Mouse (Mus musculus) liver, postnatal 0 days (tissue): ENCODE results near the gene Ctf2. TPM values are rescaled to one million over a fixed set of nuclear protein-coding genes. Genes with fewer than 3 reads are reported as not detected.

ENCODE experiments used
- ATAC-seq: fragments of 200-750 bp; cut with Nextera tagmentation; 2 replicates; pipeline ENCODE4 v1.8.0; 2017; ENCODE audit warnings: mild to moderate bottlenecking, moderate library complexity
- DNase-seq: peaks from one replicate; pipeline ENCODE4 v3.0.0-alpha.2; 2016
- H3K27ac ChIP-seq: fragments of 300-500 bp; sonication (generic); 2 replicates; pipeline ENCODE4 v1.5.1; 2014; ENCODE audit warnings: antibody characterized with exemption, moderate library complexity, mild to moderate bottlenecking, low read depth
- H3K27me3 ChIP-seq: fragments of 300-500 bp; sonication (generic); 2 replicates; pipeline ENCODE4 v1.6.1; 2014; ENCODE audit warnings: low read length, control low read depth, mixed read lengths; ENCODE audit not compliant: insufficient read depth
- H3K36me3 ChIP-seq: fragments of 300-500 bp; sonication (generic); replicated peaks from 2 replicates; pipeline ENCODE4 v1.6.1; 2014; ENCODE audit warnings: mild to moderate bottlenecking, control low read depth, low read length, moderate library complexity, mixed read lengths; ENCODE audit not compliant: insufficient read depth
- H3K4me1 ChIP-seq: fragments of 300-500 bp; sonication (generic); 2 replicates; pipeline ENCODE4 v1.6.1; 2014; ENCODE audit warnings: antibody characterized with exemption, mild to moderate bottlenecking, control low read depth; ENCODE audit not compliant: insufficient read depth
- H3K4me2 ChIP-seq: fragments of 300-500 bp; sonication (generic); 2 replicates; pipeline ENCODE4 v1.6.1; 2014; ENCODE audit warnings: low read depth, mild to moderate bottlenecking, low read length, moderate library complexity, mixed read lengths
- H3K4me3 ChIP-seq: fragments of 300-500 bp; sonication (generic); 2 replicates; pipeline ENCODE4 v1.5.1; 2014; ENCODE audit warnings: low read depth, low read length
- H3K9ac ChIP-seq: fragments of 300-500 bp; sonication (generic); replicated peaks from 2 replicates; pipeline ENCODE4 v1.6.1; 2014; ENCODE audit warnings: mild to moderate bottlenecking, moderate library complexity
- H3K9me3 ChIP-seq: fragments of 300-500 bp; sonication (generic); 2 replicates; pipeline ENCODE4 v1.6.1; 2016; ENCODE audit warnings: mild to moderate bottlenecking, control low read depth, low read length, mixed read lengths
- CTCF ChIP-seq: sonication (generic); IDR thresholded peaks from 2 replicates; pipeline ENCODE4 v1.5.1; 2016; ENCODE audit warnings: antibody characterized with exemption, low read depth
- EP300 ChIP-seq: IDR thresholded peaks from 2 replicates; pipeline ENCODE4 v1.6.1; 2016; ENCODE audit warnings: antibody characterized with exemption, low read depth, mild to moderate bottlenecking
- WGBS: fragments of 180-500 bp; shearing (Covaris S2); extraction: QIAGEN DNeasy Blood & Tissue Kit; methylation state at CpG from one replicate; pipeline ENCODE4 v1.1.7; 2014; ENCODE audit not compliant: insufficient replicate concordance; 5-methylcytosine and 5-hydroxymethylcytosine counted together
- microRNA counts: library from miRNA; unstranded; fragments of <30 nt; microRNA quantifications from one replicate; lab custom pipeline; 2015
- microRNA-seq: library from miRNA; unstranded; fragments of <30 nt; microRNA quantifications from one replicate; pipeline ENCODE4, GENCODE M21; 2016
- polyA plus RNA-seq: library from polyadenylated mRNA; unstranded; fragments of >200 nt; fragmentation: Nextera tagmentation; extraction: Ambion mirVana; gene quantifications from 2 replicates; pipeline ENCODE4 v1.2.1, GENCODE M21; 2015

Ctf2 gene
- polyA plus RNA-seq, 1 experiment from 2014 or later: not detected

DNA sequence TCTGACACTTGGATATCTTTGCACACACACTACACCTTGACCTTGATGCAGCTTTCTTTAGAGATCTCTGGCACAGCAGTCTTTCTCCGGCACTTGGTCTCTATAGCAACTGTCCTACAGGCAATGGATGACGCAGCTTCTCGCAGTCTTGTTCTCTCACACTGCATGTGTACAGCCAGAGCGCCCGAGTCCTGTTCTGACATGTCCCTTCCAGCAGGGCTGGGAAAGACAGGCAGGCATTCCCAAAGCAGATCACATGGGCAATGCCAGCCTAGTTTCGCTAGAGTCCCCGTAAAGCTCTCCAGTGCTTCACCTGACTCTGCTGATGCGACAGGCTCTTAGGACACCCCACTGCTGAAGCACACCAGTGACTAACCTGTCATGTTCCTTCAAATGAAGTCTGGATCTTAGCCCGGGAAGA lies 56.6 kb downstream of the Ctf2 start:
- H3K9ac ChIP-seq: no peak overlapping the region
- no peaks in the 10 kb centered on the region for H3K27me3 ChIP-seq
- H3K4me2 ChIP-seq: no peak overlapping the region
- no peaks in the 10 kb centered on the region for H3K9me3 ChIP-seq
- DNase-seq (no peak), ATAC-seq (no peak)
- no peak overlapping the region for H3K27ac ChIP-seq
- no peak for TF ChIP-seq EP300
- no peak for TF ChIP-seq CTCF
- WGBS: 88% methylated on average over 9 of the region's 9 CpGs
- H3K36me3 ChIP-seq: no peaks in the 10 kb centered on the region
- no peak overlapping the region for H3K4me3 ChIP-seq
- H3K4me1 ChIP-seq: 0 out of 2 replicates have a peak, but pooled peaks cover 4% of the 10 kb centered on the region

GRCm38 (mm10) chr7:127674977-127675376 lies 57.0 kb downstream of the Ctf2 start:
- DNase-seq: peak; percentile 87
- no peak overlapping the region for H3K4me3 ChIP-seq
- peak; percentile 98 for TF ChIP-seq CTCF
- no peak for TF ChIP-seq EP300

GRCm38 (mm10) chr7:127672776-127673175 lies 59.2 kb downstream of the Ctf2 start:
- Histone ChIP-seq H3K9ac (no peak overlapping the region), H3K4me3 (no peak overlapping the region), H3K4me2 (peak overlapping the region; percentile 52; the same call in 1 of the 2 replicates), H3K36me3 (no peaks in the 10 kb centered on the region), H3K27ac (peak overlapping the region; percentile 86), H3K9me3 (no peaks in the 10 kb centered on the region), H3K4me1 (0 out of 2 replicates have a peak, but pooled peaks cover 4% of the 10 kb centered on the region), H3K27me3 (no peaks in the 10 kb centered on the region)
- 66% methylated on average over 4 of the region's 4 CpGs for WGBS
- no peak for DNase-seq
- peak; percentile 43; the same call in 1 of the 2 replicates for ATAC-seq
- TF ChIP-seq CTCF (no peak), EP300 (no peak)

More at GRCm38 (mm10) chr7:127674977-127675376, 57.0 kb downstream of the Ctf2 start:
- H3K9ac ChIP-seq: no peak overlapping the region
- peak; percentile 52 for ATAC-seq
- no peaks in the 10 kb centered on the region for H3K27me3 ChIP-seq
- H3K4me1 ChIP-seq: 0 out of 2 replicates have a peak, but pooled peaks cover 4% of the 10 kb centered on the region
- no peak overlapping the region for H3K4me2 ChIP-seq
- no peaks in the 10 kb centered on the region for H3K9me3 ChIP-seq
- no peak overlapping the region for H3K27ac ChIP-seq
- 3% methylated on average over 5 of the region's 5 CpGs for WGBS
- H3K36me3 ChIP-seq: no peaks in the 10 kb centered on the region

DNA sequence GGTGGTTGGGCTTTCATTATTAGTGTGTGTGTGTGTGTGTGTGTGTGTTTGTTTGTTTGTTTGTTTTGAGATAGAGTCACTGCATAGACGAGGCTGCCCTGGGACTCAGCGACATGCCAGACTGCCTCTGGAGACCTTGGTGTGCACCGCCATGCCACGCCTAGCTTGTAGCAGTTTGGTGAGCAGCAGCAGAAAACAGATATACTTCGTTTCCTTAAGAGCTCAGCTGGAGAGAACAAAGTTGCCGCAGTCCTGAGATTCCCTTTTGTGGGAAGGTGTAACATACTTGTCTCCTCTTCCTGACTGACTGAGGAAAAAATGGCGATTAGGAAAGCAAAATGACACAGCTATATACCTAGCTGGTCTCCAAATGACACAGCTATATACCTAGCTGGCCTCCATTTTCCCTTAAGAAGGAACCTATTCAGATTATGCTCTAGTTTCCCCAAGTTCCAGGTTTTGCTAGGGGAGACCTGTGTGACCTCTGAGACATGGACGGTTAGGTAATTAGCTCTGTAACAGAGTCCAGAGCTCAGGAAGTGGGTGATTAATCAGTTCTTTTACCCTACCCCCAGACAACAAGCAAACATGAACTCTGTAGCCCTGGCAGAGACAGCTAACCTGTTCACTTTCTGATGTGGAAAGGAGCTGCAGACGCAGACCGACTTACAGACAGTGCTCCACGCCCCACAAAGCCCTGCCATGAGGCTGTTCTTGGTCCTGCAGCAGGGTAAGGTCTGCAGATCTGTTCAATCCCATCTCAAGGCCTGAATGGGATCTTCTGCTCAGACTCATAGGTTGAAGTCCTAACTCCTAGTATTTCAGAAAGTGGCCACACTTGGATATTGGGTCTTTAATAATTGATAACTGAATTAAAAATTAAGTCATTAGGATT lies 59.8 kb downstream of the Ctf2 start:
- TF ChIP-seq EP300: 0 out of 2 replicates have a peak, but pooled peaks have one; percentile 29
- no peak for TF ChIP-seq CTCF
- Histone ChIP-seq H3K4me3 (no peak overlapping the region), H3K4me2 (peak overlapping the region; percentile 52), H3K27me3 (no peaks in the 10 kb centered on the region), H3K27ac (peak overlapping the region; percentile 86), H3K36me3 (no peaks in the 10 kb centered on the region), H3K9ac (no peak overlapping the region), H3K4me1 (0 out of 2 replicates have a peak, but pooled peaks cover 4% of the 10 kb centered on the region), H3K9me3 (no peaks in the 10 kb centered on the region)
- DNase-seq: no peak
- 62% methylated on average over 11 of the region's 11 CpGs for WGBS
- peak; percentile 85 for ATAC-seq

MicroRNAs encoded within 50 kb of the gene (microRNA counts, 519-probe panel; counts per million panel counts)
- 3,411 counts per million, percentile 36 among the panel's probes with 10 or more counts for microRNA mmu-miR-762 (lab: Ali Mortazavi, UCI)

Small RNA genes within 50 kb of the gene (microRNA-seq; reads per million reads assigned to microRNA genes)
- gene Mir762: not detected

Other genes starting within 250 kb of the Ctf2 start
- 6.7 and 7.7 TPM in 2 replicates for gene Srcap, start 220.2 kb downstream of the Ctf2 start, polyA plus RNA-seq
- 3.6 and 4.1 TPM in 2 replicates for gene Gm42715, start 212.6 kb downstream of the Ctf2 start, polyA plus RNA-seq
- 3.3 and 3.5 TPM in 2 replicates for gene Tmem265, start 170.8 kb downstream of the Ctf2 start, polyA plus RNA-seq
- gene Phkg2, start 158.8 kb downstream of the Ctf2 start, polyA plus RNA-seq: 14.5 and 17.0 TPM in 2 replicates
- gene Ccdc189, start 143.6 kb downstream of the Ctf2 start, polyA plus RNA-seq: 4.4 and 4.7 TPM in 2 replicates
- gene Rnf40, start 143.4 kb downstream of the Ctf2 start, polyA plus RNA-seq: 10.3 and 12.4 TPM in 2 replicates
- gene Zfp629, start 116.4 kb downstream of the Ctf2 start, polyA plus RNA-seq: 1.8 and 2.0 TPM in 2 replicates
- gene Bcl7c, start 23.2 kb downstream of the Ctf2 start, polyA plus RNA-seq: 20.1 and 26.5 TPM in 2 replicates
- gene Ctf1, start 19.4 kb downstream of the Ctf2 start, polyA plus RNA-seq: 7.9 and 10.0 TPM in 2 replicates
- gene Fbxl19, start 12.4 kb upstream of the Ctf2 start, polyA plus RNA-seq: 1.6 and 1.9 TPM in 2 replicates
- gene Orai3, start 37.6 kb upstream of the Ctf2 start, polyA plus RNA-seq: 19.2 and 21.1 TPM in 2 replicates
- 5.5 and 7.3 TPM in 2 replicates for gene Setd1a, start 44.5 kb upstream of the Ctf2 start, polyA plus RNA-seq
- 0.26 TPM in 1 of 2 replicates, not detected in the other for gene Gm49388, start 53.4 kb upstream of the Ctf2 start, polyA plus RNA-seq
- 218 and 224 TPM in 2 replicates for gene Hsd3b7, start 68.4 kb upstream of the Ctf2 start, polyA plus RNA-seq
- 15.8 and 17.5 TPM in 2 replicates for gene Stx4a, start 92.1 kb upstream of the Ctf2 start, polyA plus RNA-seq
- 0.18 and 0.48 TPM in 2 replicates for gene Stx1b, start 92.4 kb upstream of the Ctf2 start, polyA plus RNA-seq
- gene Zfp646, start 144.1 kb upstream of the Ctf2 start, polyA plus RNA-seq: 2.7 and 2.8 TPM in 2 replicates
- 3.7 and 4.5 TPM in 2 replicates for gene Zfp668, start 144.7 kb upstream of the Ctf2 start, polyA plus RNA-seq
- 0.39 and 0.43 TPM in 2 replicates for gene Prss53, start 158.8 kb upstream of the Ctf2 start, polyA plus RNA-seq
- gene Gm21974, start 163.3 kb upstream of the Ctf2 start, polyA plus RNA-seq: not detected in 2 replicates
- gene Vkorc1, start 163.5 kb upstream of the Ctf2 start, polyA plus RNA-seq: 513 and 556 TPM in 2 replicates
- gene Bckdk, start 171.9 kb upstream of the Ctf2 start, polyA plus RNA-seq: 30.5 and 32.5 TPM in 2 replicates
- gene Kat8, start 180.3 kb upstream of the Ctf2 start, polyA plus RNA-seq: 12.5 and 13.2 TPM in 2 replicates
- 13.7 and 15.2 TPM in 2 replicates for gene Prss8, start 197.9 kb upstream of the Ctf2 start, polyA plus RNA-seq
- gene Prss36, start 214.6 kb upstream of the Ctf2 start, polyA plus RNA-seq: 3.3 and 4.5 TPM in 2 replicates
- gene Fus, start 235.3 kb upstream of the Ctf2 start, polyA plus RNA-seq: 94.5 and 99.2 TPM in 2 replicates